ENCODE assay signal across 8 mouse cellular contexts in genomic region chr4:48680648-48681343, GRCm38 (mm10). TPM values are rescaled to one million over a fixed set of nuclear protein-coding genes. Genes with fewer than 3 reads are reported as not detected.
DNase-seq lines count a peak whose midpoint lies in the region; ATAC-seq and TF ChIP-seq lines count a peak whose summit lies in the region.

No protein-coding gene starts in this region.

- peak; percentile 19 to 33 for DNase-seq in kidney, adult 8-10 months
- no peak for DNase-seq in kidney, adult 11 months
- peak; percentile 4 for DNase-seq in G1E (ENCODE audit: low spot score)
- peak; percentile 65 to 72 for DNase-seq in cerebellum, postnatal 14 days
- peak; percentile 72 for DNase-seq in telencephalon, adult 2 months (ENCODE audit: low read depth, low spot score)
- no peak for DNase-seq in ovary, postnatal 36 days (ENCODE audit: low spot score)

- peak overlapping the region; percentile 16; the same call in 1 of the 2 replicates for H3K9ac ChIP-seq in lung, embryonic 15.5 days

- H3K27me3 ChIP-seq in G1E (ENCODE audit: insufficient read depth, low read length): no peaks in the 10 kb centered on the region
- no peaks in the 10 kb centered on the region for H3K27me3 ChIP-seq in lung, embryonic 15.5 days

- WGBS in lung, embryonic 15.5 days: 32% methylated on average over 10 of the region's 11 CpGs

- H3K4me1 ChIP-seq in G1E (ENCODE audit: insufficient read depth, low read depth, low read length): no peaks in the 10 kb centered on the region
- peaks cover 6% of the 10 kb centered on the region; the same call in 1 of the 2 replicates for H3K4me1 ChIP-seq in lung, embryonic 15.5 days

- H3K4me2 ChIP-seq in lung, embryonic 15.5 days: peak overlapping the region; percentile 45

- H3K4me3 ChIP-seq in G1E (ENCODE audit: low read depth, low read length): no peak overlapping the region
- H3K4me3 ChIP-seq in lung, embryonic 15.5 days: no peak overlapping the region

- no peak for ATAC-seq in G1E (ENCODE audit: extremely low read depth, insufficient number of reproducible peaks, low FRiP score, poor library complexity, severe bottlenecking)
- ATAC-seq in hematopoietic stem cell, adult 5-6 weeks (replicated peaks in 1 of 2; ENCODE audit: insufficient read depth in 1 of 2, low FRiP score in 2 of 2, low TSS enrichment in 1 of 2, low read depth in 1 of 2, poor library complexity in 2 of 2, severe bottlenecking in 2 of 2): peak; percentile 75 to 81; a peak in 3 of 4 replicates
- ATAC-seq in lung, embryonic 15.5 days (ENCODE audit: borderline replicate concordance, extremely low read depth, low FRiP score, low TSS enrichment): no peak

- peaks cover 34% of the 10 kb centered on the region for H3K9me3 ChIP-seq in G1E (replicated peaks)
- H3K9me3 ChIP-seq in lung, embryonic 15.5 days: no peaks in the 10 kb centered on the region

- no peak overlapping the region for H3K27ac ChIP-seq in lung, embryonic 15.5 days

- TF ChIP-seq CTCF in G1E (IDR thresholded peaks at IDR 0.05; ENCODE audit: low read depth, low read length): 0 out of 2 replicates have a peak, but pooled peaks have one; percentile 8

- no peaks in the 10 kb centered on the region for H3K36me3 ChIP-seq in G1E (replicated peaks)
- H3K36me3 ChIP-seq in lung, embryonic 15.5 days: no peaks in the 10 kb centered on the region

RNA-seq across cellular contexts. Expression of gene Cavin4, which starts 17.5 kb away (rescaled TPM):
- total RNA-seq in G1E (2014; fragmentation: Nextera tagmentation) (not detected in 2 replicates), G1E (2017) (0.11 TPM in 1 of 2 replicates, not detected in the other)
- polyA plus RNA-seq in G1E (2012): not detected in 2 replicates
- total RNA-seq in hematopoietic stem cell, adult 5-6 weeks (2017): not detected in 2 replicates
- polyA plus RNA-seq in lung, embryonic 15.5 days (2015; fragmentation: Nextera tagmentation; extraction: Ambion mirVana): 0.85 and 1.1 TPM in 2 replicates

Comparison
In these comparisons a context has a peak if more than half of its experiments do, and no peak if none do; other contexts are left out.
1. DNase-seq: peak in kidney, adult 8-10 months (2 of 2), G1E (single experiment), cerebellum, postnatal 14 days (2 of 2) and telencephalon, adult 2 months (single experiment); none in kidney, adult 11 months (single experiment) and ovary, postnatal 36 days (single experiment).
2. ATAC-seq: peak in hematopoietic stem cell, adult 5-6 weeks (2 of 2); none in G1E (single experiment) and lung, embryonic 15.5 days (single experiment).